Mouse (Mus musculus): ENCODE measurements around the gene Irf4. TPM values are rescaled to one million over a fixed set of nuclear protein-coding genes. Genes with fewer than 3 reads are reported as not detected.

Irf4 gene
- total RNA-seq, 4 experiments from 2014 or later = 0.17 to 0.18 (median 0.18) TPM

DNA sequence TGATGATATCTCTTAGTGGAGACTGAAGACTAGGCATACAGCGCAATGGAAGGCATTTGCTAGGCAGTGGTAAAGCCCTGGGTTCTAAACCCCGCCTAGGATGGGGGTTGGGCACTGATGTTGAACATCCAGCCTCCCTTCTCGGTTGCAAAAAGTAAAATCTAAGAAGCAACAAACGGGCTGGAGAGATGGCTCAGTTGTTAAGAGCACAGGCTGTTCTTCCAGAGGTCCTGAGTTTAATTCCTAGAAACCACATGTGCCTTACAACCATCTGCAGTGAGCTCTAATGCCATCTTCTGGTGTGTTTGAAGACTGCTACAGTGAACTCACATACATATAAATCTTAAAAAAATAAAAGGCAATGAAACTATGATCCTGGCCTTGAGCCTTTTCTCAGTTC, 13.2 kb downstream of the Irf4 start:
- no peak for DNase-seq (ENCODE audit: low spot score in 2 of 2)

DNA sequence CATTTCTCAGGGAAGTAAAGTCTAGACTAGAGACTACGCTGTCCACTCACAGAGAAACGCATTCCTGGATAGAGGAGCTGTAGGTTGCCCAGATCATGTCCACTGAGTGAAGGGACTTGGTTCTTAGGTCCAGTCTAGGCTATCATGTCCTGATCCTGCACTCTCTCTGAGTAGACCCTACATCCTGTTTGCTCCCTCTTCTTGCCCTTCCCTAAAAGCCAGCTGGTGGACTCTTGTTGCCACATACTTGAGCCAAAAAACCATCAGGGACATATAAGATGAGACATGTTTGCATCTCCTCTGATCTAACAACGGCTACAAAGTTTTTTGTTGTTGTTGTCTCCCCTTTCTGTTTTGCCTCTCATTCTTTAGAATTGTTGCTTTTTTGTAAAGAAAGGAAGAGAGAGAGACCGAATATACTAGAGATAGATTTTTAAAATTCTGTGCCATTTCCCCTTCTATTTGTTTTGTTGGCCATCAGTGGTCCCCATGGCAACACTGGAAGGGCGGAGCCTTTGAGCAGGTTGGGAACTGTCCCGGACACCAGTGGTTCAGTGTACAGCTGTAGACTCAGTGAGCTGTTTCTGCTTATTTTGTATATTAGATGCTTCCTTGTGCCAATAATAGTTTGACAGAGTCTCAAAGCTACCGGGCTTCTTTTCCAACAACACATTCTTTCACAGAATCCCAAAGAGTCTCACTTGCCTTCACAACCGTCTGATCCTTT, 15.2 kb downstream of the Irf4 start:
- DNase-seq (ENCODE audit: low spot score in 2 of 2) = no peak

DNA sequence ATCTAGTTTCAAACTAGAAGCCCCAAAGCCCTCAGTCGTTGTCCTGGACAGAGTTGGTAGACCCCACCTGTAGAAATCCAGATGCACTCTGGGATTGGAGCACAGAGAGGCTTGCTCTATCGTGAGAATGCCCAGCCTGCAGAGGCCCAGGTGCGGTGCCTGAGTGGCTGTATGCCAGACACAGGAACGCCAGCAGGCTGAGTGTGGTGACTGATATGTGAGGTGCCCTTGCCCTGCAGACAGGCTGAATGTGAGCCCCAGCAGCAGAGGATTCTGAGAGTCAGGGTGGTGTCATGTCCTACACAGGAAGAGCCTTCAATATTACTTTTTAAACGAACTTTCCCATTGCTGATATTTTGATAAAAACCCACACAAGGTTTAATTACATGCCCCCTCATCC, 16.9 kb downstream of the Irf4 start:
- DNase-seq (ENCODE audit: low spot score in 2 of 2) = no peak

GRCm38 (mm10) chr13:30766636-30767476, 17.8 kb downstream of the Irf4 start:
- DNase-seq (ENCODE audit: low spot score in 2 of 2) = no peak

DNA sequence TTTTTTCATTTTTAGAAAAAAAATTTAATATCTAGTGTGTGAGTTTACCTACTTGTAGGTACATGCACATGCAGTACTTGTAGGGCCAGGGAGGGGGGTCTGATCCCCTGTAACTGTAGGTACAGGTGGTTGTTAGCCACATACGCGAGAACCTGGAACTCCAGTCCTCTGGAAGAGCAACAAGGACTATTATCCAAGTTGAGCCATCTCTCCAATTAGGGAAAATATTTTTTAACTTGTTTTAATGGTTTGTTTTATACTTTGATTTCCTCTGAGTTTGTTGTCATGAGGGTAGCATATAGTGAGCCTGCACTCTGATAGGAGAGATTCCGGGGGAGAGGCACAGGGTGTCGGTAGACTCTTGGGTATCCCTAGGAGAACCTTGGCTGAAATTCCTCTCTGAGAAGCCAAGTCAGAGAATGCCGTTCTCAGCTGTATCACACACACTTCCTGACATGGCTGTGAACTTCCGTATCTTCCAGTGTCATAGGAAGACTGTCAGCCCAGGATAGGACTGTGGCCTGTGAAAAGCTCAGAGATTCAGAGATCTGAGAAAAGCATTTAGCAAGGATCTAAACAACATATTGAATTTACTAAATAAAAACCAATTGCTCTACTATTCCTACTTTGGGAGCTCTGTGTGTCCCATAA, 18.6 kb downstream of the Irf4 start:
- DNase-seq (ENCODE audit: low spot score in 2 of 2) = no peak

- DNase-seq (ENCODE audit: low spot score in 2 of 2) = no peak
These were observed 27.0 kb downstream of the Irf4 start for GRCm38 (mm10) chr13:30776021-30776420.

GRCm38 (mm10) chr13:30777678-30778179, 28.7 kb downstream of the Irf4 start:
- DNase-seq (ENCODE audit: low spot score in 2 of 2) = no peak

GRCm38 (mm10) chr13:30781905-30782304, 32.9 kb downstream of the Irf4 start:
- DNase-seq (ENCODE audit: low spot score in 2 of 2) = no peak

DNA sequence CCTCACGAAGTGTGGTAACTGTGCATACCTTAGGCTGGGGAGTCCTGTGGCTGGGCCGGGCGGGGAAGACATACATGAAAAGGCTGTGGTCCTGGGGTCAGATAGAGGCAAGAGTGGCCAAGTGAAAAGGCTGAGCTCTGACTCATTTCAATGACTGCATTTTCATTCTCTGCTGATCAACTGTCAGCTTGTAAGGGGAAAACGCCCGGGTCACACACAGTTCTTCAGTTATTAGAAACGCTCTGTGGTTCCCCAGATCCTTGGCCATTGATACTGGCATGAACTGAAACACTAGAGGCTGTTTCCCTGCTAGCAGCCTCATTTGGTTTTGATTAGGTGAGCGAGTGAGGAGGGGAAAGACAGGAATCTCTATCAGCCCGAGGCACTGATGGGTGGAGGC, 33.4 kb downstream of the Irf4 start:
- DNase-seq (ENCODE audit: low spot score in 2 of 2) = no peak

DNA sequence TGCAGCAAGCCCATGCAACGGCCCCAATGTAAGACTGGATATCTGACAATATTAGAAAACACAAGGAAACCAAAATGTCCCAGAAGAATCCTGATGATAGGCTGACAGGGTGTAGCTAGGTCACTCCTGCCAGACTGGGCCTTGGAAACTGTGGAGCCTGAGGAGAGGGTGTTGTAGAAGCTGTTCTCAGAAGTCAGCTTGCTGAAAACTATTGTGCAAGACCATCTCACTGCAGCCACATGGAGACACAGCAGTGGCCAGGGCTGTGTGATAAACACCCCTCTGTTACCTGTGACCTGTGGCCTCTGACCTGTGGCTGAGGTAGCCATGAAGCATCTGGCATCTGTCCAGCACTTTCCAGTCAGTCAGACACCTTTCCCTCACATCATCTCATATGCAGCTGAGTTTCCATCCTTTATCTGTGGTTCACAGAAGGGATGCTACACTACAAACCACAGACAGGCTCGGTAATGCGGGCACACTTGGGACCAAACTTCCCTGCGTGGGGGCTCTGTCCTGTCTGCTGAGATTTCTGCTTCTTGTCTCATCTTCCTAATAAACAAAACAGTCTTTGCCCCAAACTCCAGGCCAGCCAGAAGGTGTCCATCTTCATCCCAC, 36.5 kb downstream of the Irf4 start:
- DNase-seq (ENCODE audit: low spot score in 2 of 2) = no peak

DNA sequence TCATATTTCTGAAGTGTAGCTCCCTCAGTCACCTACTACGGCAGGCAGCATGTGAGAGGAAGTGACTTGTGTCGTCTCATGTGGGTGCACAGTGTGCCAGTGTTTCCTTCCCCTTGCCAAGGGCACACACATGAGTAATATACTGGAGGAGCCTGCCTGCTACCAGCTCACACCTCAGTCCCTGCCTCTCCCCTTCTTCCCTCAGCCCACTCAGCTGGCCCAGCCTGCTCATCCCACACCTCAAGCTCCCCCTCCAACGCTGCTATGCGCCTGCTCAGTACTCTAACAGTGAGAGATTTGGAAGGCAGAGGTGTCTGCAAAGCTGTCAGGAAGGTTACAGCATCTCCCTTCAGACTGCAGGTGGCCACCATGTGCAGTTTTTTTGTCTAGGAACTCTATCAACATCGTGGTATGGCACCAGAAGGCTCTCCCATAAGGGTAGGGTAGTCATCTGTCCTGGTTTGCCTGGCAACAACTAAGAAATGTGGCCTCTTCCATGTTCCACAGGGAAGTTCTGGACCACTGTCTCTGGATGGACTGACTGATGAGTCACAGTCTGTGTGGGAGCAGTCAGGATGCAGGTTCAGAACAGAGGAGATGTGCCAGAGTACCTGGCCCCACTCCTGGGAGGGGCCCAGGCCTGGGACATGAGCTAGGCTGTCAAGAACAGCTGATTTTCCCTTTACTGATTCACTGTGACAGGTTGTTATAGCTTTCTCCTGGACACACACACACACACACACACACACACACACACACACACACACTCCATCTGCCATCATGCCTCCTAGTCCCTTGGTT, 37.4 kb downstream of the Irf4 start:
- peak; percentile 63 to 72 for DNase-seq (ENCODE audit: low spot score in 2 of 2)

DNA sequence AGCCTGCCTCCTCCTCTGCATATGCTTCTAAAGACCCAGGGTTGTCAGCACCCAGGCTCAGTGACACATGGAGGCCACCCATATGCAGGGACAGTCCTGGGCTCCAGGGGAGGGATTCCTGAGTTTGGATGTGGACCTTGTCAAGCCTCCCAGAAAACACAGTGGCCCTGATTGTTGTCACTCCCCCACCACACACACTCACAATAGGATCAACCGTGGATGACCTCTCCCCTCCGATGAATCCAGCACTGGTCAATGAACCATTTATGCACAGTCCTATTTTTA, 38.0 kb downstream of the Irf4 start:
- DNase-seq (ENCODE audit: low spot score in 2 of 2) = no peak

GRCm38 (mm10) chr13:30787556-30787955, 38.5 kb downstream of the Irf4 start:
- no peak for DNase-seq (ENCODE audit: low spot score in 2 of 2)

GRCm38 (mm10) chr13:30787960-30788359, 38.9 kb downstream of the Irf4 start:
- no peak for DNase-seq (ENCODE audit: low spot score in 2 of 2)

GRCm38 (mm10) chr13:30788421-30788820, 39.4 kb downstream of the Irf4 start:
- no peak for DNase-seq (ENCODE audit: low spot score in 2 of 2)

DNA sequence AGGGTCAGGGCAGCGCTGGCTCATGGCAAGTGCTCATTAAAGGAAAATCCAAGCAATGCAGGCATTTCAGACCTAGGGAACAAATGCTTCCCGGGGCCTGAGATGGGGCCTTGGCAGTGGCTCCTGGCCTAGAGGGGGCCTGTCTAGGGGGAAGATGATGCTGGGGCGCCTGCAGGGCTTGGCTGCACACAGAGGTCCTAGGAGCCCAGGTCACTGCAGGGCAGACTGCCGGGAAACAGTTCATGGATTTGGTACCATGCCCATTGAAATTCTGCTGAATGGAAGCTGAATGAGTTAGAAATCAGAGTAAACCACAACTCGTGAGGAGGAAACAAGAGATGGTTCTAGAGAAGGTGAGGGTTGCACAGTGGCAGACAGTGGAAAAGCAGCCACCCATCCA, 41.0 kb downstream of the Irf4 start:
- DNase-seq (ENCODE audit: low spot score in 2 of 2) = no peak

DNA sequence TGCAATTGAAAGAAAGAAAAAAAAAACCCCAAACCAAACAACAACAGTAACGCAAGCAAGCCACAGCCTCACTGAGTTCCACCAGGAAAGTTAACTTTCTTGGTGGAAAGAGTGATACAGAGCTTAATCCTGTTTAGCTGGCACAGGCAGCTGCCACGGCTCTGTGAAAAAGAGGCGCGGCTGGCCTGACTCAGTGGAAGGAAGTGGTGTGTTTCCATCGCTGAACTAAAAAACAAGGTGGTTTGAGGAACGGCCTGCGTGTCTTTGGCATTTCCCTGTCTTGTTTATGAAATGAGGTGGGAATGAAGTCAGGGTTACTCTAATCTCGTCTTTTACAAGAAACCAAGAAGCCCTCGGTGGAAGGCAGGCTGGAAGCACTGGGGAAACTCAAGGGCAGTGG, 43.3 kb downstream of the Irf4 start:
- DNase-seq (ENCODE audit: low spot score in 2 of 2) = no peak

GRCm38 (mm10) chr13:30792741-30793140, 43.7 kb downstream of the Irf4 start:
- DNase-seq (ENCODE audit: low spot score in 2 of 2) = no peak

DNA sequence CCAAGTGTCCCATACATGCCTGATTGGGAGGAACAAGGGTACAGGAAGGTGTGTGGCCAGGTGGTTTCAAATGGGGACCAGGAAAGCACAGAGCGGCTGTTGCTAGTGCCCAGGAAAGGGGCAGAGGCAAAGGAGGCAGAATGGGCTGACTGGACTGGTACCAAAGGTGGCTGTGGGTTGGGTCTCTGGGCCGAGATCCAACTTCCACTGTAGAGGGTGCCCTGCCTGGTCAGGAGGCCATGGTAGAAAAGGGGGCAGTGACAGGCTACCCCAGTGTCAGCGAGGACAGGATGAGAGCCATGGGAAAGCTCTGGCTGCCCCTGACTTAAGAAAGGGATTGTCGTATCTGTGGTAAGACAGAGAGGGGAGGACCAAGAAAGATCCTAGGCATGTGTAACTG, 44.2 kb downstream of the Irf4 start:
- no peak for DNase-seq (ENCODE audit: low spot score in 2 of 2)

DNA sequence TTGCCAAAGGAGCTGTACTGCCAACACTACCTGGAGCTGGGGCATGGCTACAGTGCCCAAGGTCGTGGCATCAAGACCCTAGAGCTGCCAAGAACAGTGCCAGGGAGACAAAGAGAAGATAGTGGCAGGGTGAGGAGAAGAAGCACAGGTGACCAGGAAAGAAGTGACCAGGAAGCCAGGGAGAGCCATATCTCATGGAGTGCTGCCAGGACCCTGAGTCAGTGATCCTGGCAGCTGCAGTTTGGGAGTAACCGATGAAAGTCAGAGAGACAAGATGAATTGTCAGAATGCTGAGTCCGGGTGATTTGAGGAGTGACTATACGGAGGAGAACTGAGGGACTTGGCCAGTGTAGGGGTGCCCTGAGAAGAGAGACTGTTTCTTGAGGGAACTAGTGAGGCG, 44.6 kb downstream of the Irf4 start:
- no peak for DNase-seq (ENCODE audit: low spot score in 2 of 2)

- no peak for DNase-seq (ENCODE audit: low spot score in 2 of 2)
These were observed 46.9 kb downstream of the Irf4 start for GRCm38 (mm10) chr13:30795960-30796359.
